Mouse (Mus musculus) forebrain, embryonic 14.5 days (tissue): ENCODE measurements at regions not wholly inside any gene's neighbourhood (a gene's known extent, or its start where the extent isn't known, plus 50 kb on each side); places are given as distances from the start of the nearest gene placed in this dataset.

Experiments
- ATAC-seq: fragments of 200-750 bp; cut with Nextera tagmentation; 2 replicates; pipeline ENCODE4 v1.8.0; 2017; ENCODE audit warnings: mild to moderate bottlenecking, moderate library complexity
- DNase-seq: peaks from one replicate; pipeline ENCODE4 v3.0.0-alpha.2; 2015; ENCODE audit warnings: low spot score
- H3K27ac ChIP-seq: fragments of 300-500 bp; sonication (generic); 2 replicates; pipeline ENCODE4 v1.5.1; 2014; ENCODE audit warnings: low read depth, mild to moderate bottlenecking, control low read depth, low read length, moderate library complexity
- H3K27me3 ChIP-seq: fragments of 300-500 bp; sonication (generic); replicated peaks from 2 replicates; pipeline ENCODE4 v1.6.1; 2014; ENCODE audit warnings: low read length, control low read depth, mixed read lengths; ENCODE audit not compliant: control insufficient read depth, insufficient read depth
- H3K36me3 ChIP-seq: fragments of 300-500 bp; sonication (generic); 2 replicates; pipeline ENCODE4 v1.6.1; 2014; ENCODE audit warnings: low read length, control low read depth; ENCODE audit not compliant: control insufficient read depth, insufficient read depth
- H3K4me1 ChIP-seq: fragments of 300-500 bp; sonication (generic); 2 replicates; pipeline ENCODE4 v1.6.1; 2014; ENCODE audit warnings: antibody characterized with exemption, low read length, control low read depth; ENCODE audit not compliant: control insufficient read depth, insufficient read depth
- H3K4me2 ChIP-seq: fragments of 300-500 bp; sonication (generic); 2 replicates; pipeline ENCODE4 v1.6.1; 2014; ENCODE audit warnings: mild to moderate bottlenecking, control low read depth, low read length
- H3K4me3 ChIP-seq: fragments of 300-500 bp; sonication (generic); 2 replicates; pipeline ENCODE4 v1.5.1; 2014; ENCODE audit warnings: low read depth, low read length, control low read depth
- H3K9ac ChIP-seq: fragments of 300-500 bp; sonication (generic); 2 replicates; pipeline ENCODE4 v1.6.1; 2014; ENCODE audit warnings: mild to moderate bottlenecking, low read length, control low read depth, moderate library complexity
- H3K9me3 ChIP-seq: fragments of 300-500 bp; sonication (generic); replicated peaks from 2 replicates; pipeline ENCODE4 v1.6.1; 2016; ENCODE audit warnings: low read length, control low read depth, mixed read lengths; ENCODE audit not compliant: control insufficient read depth
- WGBS: fragments of 180-500 bp; shearing (Covaris S2); extraction: QIAGEN DNeasy Blood & Tissue Kit; methylation state at CpG from one replicate; pipeline ENCODE4 v1.1.7; 2014; 5-methylcytosine and 5-hydroxymethylcytosine counted together

GRCm38 (mm10) chr2:161416218-161416927, 307.5 kb upstream of the Chd6 start:
- Histone ChIP-seq H3K9me3 (no peaks in the 10 kb centered on the region), H3K27me3 (no peaks in the 10 kb centered on the region), H3K36me3 (no peaks in the 10 kb centered on the region), H3K9ac (no peak overlapping the region), H3K4me1 (no peaks in the 10 kb centered on the region), H3K27ac (no peak overlapping the region), H3K4me2 (no peak overlapping the region), H3K4me3 (no peak overlapping the region)
- 13% methylated on average over 13 of the region's 13 CpGs for WGBS
- ATAC-seq, result no peak
- DNase-seq, result peak; percentile 28

- Histone ChIP-seq H3K4me2 (no peak overlapping the region), H3K36me3 (no peaks in the 10 kb centered on the region), H3K9me3 (no peaks in the 10 kb centered on the region), H3K9ac (no peak overlapping the region), H3K4me3 (no peak overlapping the region), H3K27me3 (no peaks in the 10 kb centered on the region), H3K27ac (no peak overlapping the region), H3K4me1 (no peaks in the 10 kb centered on the region; the same call in 1 of the 2 replicates)
- DNase-seq (no peak), ATAC-seq (no peak)
- WGBS, result 94% methylated on average over 1 of the region's 1 CpGs
These were observed 299.4 kb upstream of the Chd6 start for GRCm38 (mm10) chr2:161408306-161408705.

- H3K9ac ChIP-seq, result no peak overlapping the region
- no peaks in the 10 kb centered on the region for H3K27me3 ChIP-seq
- no peak overlapping the region for H3K27ac ChIP-seq
- H3K36me3 ChIP-seq, result no peaks in the 10 kb centered on the region
- H3K4me3 ChIP-seq, result no peak overlapping the region
- DNase-seq (peak; percentile 23), ATAC-seq (no peak)
- H3K9me3 ChIP-seq, result no peaks in the 10 kb centered on the region
- WGBS, result 52% methylated on average over 1 of the region's 1 CpGs
- no peaks in the 10 kb centered on the region for H3K4me1 ChIP-seq
- H3K4me2 ChIP-seq, result no peak overlapping the region
These were observed 297.0 kb upstream of the Chd6 start for GRCm38 (mm10) chr2:161405847-161406384.

- H3K27ac ChIP-seq, result no peak overlapping the region
- no peaks in the 10 kb centered on the region for H3K9me3 ChIP-seq
- no peak overlapping the region for H3K4me2 ChIP-seq
- no peaks in the 10 kb centered on the region for H3K27me3 ChIP-seq
- no peaks in the 10 kb centered on the region for H3K4me1 ChIP-seq
- no peak for DNase-seq
- no peak overlapping the region for H3K9ac ChIP-seq
- no peak for ATAC-seq
- no peaks in the 10 kb centered on the region for H3K36me3 ChIP-seq
- no peak overlapping the region for H3K4me3 ChIP-seq
- 93% methylated on average over 3 of the region's 3 CpGs for WGBS
These were observed 289.2 kb upstream of the Chd6 start for GRCm38 (mm10) chr2:161398061-161398460.

- Histone ChIP-seq H3K27ac (no peak overlapping the region), H3K27me3 (no peaks in the 10 kb centered on the region), H3K4me2 (no peak overlapping the region), H3K9ac (no peak overlapping the region), H3K4me3 (no peak overlapping the region), H3K9me3 (no peaks in the 10 kb centered on the region), H3K4me1 (no peaks in the 10 kb centered on the region), H3K36me3 (no peaks in the 10 kb centered on the region)
- ATAC-seq (no peak), DNase-seq (peak; percentile 3)
- 75% methylated on average over 15 of the region's 15 CpGs for WGBS
These were observed 282.2 kb upstream of the Chd6 start for GRCm38 (mm10) chr2:161390954-161391690.

GRCm38 (mm10) chr2:161389318-161389835, 280.5 kb upstream of the Chd6 start:
- Histone ChIP-seq H3K4me2 (no peak overlapping the region), H3K9me3 (no peaks in the 10 kb centered on the region), H3K36me3 (no peaks in the 10 kb centered on the region), H3K27ac (no peak overlapping the region), H3K4me1 (no peaks in the 10 kb centered on the region), H3K4me3 (no peak overlapping the region), H3K27me3 (no peaks in the 10 kb centered on the region), H3K9ac (no peak overlapping the region)
- DNase-seq (no peak), ATAC-seq (no peak)
- WGBS, result 87% methylated on average over 5 of the region's 5 CpGs

GRCm38 (mm10) chr2:161387054-161387453, 278.2 kb upstream of the Chd6 start:
- no peak overlapping the region for H3K9ac ChIP-seq
- 70% methylated on average over 6 of the region's 6 CpGs for WGBS
- DNase-seq (peak; percentile 13), ATAC-seq (no peak)
- no peak overlapping the region for H3K4me3 ChIP-seq
- no peaks in the 10 kb centered on the region for H3K27me3 ChIP-seq
- no peak overlapping the region for H3K4me2 ChIP-seq
- no peaks in the 10 kb centered on the region for H3K9me3 ChIP-seq
- no peak overlapping the region for H3K27ac ChIP-seq
- H3K4me1 ChIP-seq, result no peaks in the 10 kb centered on the region
- no peaks in the 10 kb centered on the region for H3K36me3 ChIP-seq

- H3K9ac ChIP-seq, result no peak overlapping the region
- H3K4me1 ChIP-seq, result no peaks in the 10 kb centered on the region
- no peak overlapping the region for H3K4me3 ChIP-seq
- no peaks in the 10 kb centered on the region for H3K27me3 ChIP-seq
- H3K27ac ChIP-seq, result no peak overlapping the region
- H3K36me3 ChIP-seq, result no peaks in the 10 kb centered on the region
- H3K4me2 ChIP-seq, result no peak overlapping the region
- H3K9me3 ChIP-seq, result no peaks in the 10 kb centered on the region
- 75% methylated on average over 3 of the region's 3 CpGs for WGBS
- DNase-seq (no peak), ATAC-seq (no peak)
These were observed 273.5 kb upstream of the Chd6 start for GRCm38 (mm10) chr2:161382411-161382810.

GRCm38 (mm10) chr2:161378313-161378712, 269.4 kb upstream of the Chd6 start:
- Histone ChIP-seq H3K4me3 (no peak overlapping the region), H3K36me3 (no peaks in the 10 kb centered on the region), H3K9ac (no peak overlapping the region), H3K4me1 (no peaks in the 10 kb centered on the region), H3K27me3 (no peaks in the 10 kb centered on the region), H3K27ac (no peak overlapping the region), H3K9me3 (no peaks in the 10 kb centered on the region), H3K4me2 (no peak overlapping the region)
- ATAC-seq (no peak), DNase-seq (no peak)
- WGBS, result 90% methylated on average over 4 of the region's 4 CpGs
